ENCODE assay signal across 14 mouse cellular contexts in genomic region chrX:110813401-110813800, GRCm38 (mm10). TPM values are rescaled to one million over a fixed set of nuclear protein-coding genes. Genes with fewer than 3 reads are reported as not detected.
DNase-seq lines count a peak whose midpoint lies in the region; ATAC-seq and TF ChIP-seq lines count a peak whose summit lies in the region.
"Had no signal": no experiment of that assay in that cellular context is flagged by ENCODE, and none has a peak within 500 bp of the region (broad histone marks: within the 10 kb centered on the region; RNA-seq: fewer than 3 reads in every experiment).

No protein-coding gene starts in this region.

- no peak for TF ChIP-seq EP300 in lung, postnatal 0 days (IDR thresholded peaks at IDR 0.05)

- H3K36me3 ChIP-seq in embryonic facial prominence, embryonic 13.5 days, result no peaks in the 10 kb centered on the region
- H3K36me3 ChIP-seq in hindbrain, embryonic 12.5 days, result no peaks in the 10 kb centered on the region
- H3K36me3 ChIP-seq in midbrain, embryonic 16.5 days (ENCODE audit: control insufficient read depth, insufficient read depth, low read length), result no peaks in the 10 kb centered on the region
- no peaks in the 10 kb centered on the region for H3K36me3 ChIP-seq in lung, postnatal 0 days (ENCODE audit: insufficient read depth, low read length)
- H3K36me3 ChIP-seq: embryonic facial prominence, embryonic 15.5 days; intestine, embryonic 15.5 days; liver, embryonic 13.5 days; stomach, embryonic 15.5 days had no signal

- H3K4me2 ChIP-seq in embryonic facial prominence, embryonic 13.5 days, result peak overlapping the region; percentile 67
- peak overlapping the region; percentile 48 for H3K4me2 ChIP-seq in hindbrain, embryonic 12.5 days (replicated peaks)
- H3K4me2 ChIP-seq in midbrain, embryonic 16.5 days (ENCODE audit: low read length), result peak overlapping the region; percentile 40
- H3K4me2 ChIP-seq in lung, postnatal 0 days (replicated peaks; ENCODE audit: low read depth, low read length), result no peak overlapping the region
- H3K4me2 ChIP-seq: liver, embryonic 13.5 days had no signal

- ATAC-seq in cerebellum, adult (ENCODE audit: insufficient number of reproducible peaks, low FRiP score, low TSS enrichment), result no peak
- ATAC-seq in embryonic facial prominence, embryonic 13.5 days (ENCODE audit: insufficient number of reproducible peaks, insufficient read depth, low FRiP score, low TSS enrichment, low read depth), result no peak
- ATAC-seq in hindbrain, embryonic 12.5 days (ENCODE audit: low FRiP score), result no peak
- ATAC-seq in midbrain, embryonic 16.5 days, result peak; percentile 41; the same call in 1 of the 2 replicates
- no peak for ATAC-seq in lung, postnatal 0 days

- no peak overlapping the region for H3K27ac ChIP-seq in embryonic facial prominence, embryonic 13.5 days
- H3K27ac ChIP-seq in hindbrain, embryonic 12.5 days, result peak overlapping the region; percentile 77
- peak overlapping the region; percentile 91 for H3K27ac ChIP-seq in midbrain, embryonic 16.5 days (ENCODE audit: low read length)
- H3K27ac ChIP-seq in lung, postnatal 0 days (ENCODE audit: low read length), result no peak overlapping the region
- H3K27ac ChIP-seq: embryonic facial prominence, embryonic 15.5 days; intestine, embryonic 15.5 days; liver, embryonic 13.5 days; stomach, embryonic 15.5 days had no signal

- no peak overlapping the region for H3K9ac ChIP-seq in embryonic facial prominence, embryonic 13.5 days
- H3K9ac ChIP-seq in hindbrain, embryonic 12.5 days, result no peak overlapping the region
- peak overlapping the region; percentile 48; the same call in 1 of the 2 replicates for H3K9ac ChIP-seq in midbrain, embryonic 16.5 days (ENCODE audit: low read depth, low read length)
- H3K9ac ChIP-seq in lung, postnatal 0 days (replicated peaks; ENCODE audit: low read depth), result no peak overlapping the region
- H3K9ac ChIP-seq: embryonic facial prominence, embryonic 15.5 days; intestine, embryonic 15.5 days; liver, embryonic 13.5 days; stomach, embryonic 15.5 days had no signal

- TF ChIP-seq CTCF in lung, postnatal 0 days (IDR thresholded peaks at IDR 0.05), result no peak

- peaks cover 49% of the 10 kb centered on the region for H3K27me3 ChIP-seq in embryonic facial prominence, embryonic 13.5 days
- H3K27me3 ChIP-seq in hindbrain, embryonic 12.5 days, result no peaks in the 10 kb centered on the region
- H3K27me3 ChIP-seq in midbrain, embryonic 16.5 days (ENCODE audit: control insufficient read depth, insufficient read depth, low read depth, low read length), result no peaks in the 10 kb centered on the region
- H3K27me3 ChIP-seq in lung, postnatal 0 days (replicated peaks; ENCODE audit: insufficient read depth, low read length), result no peaks in the 10 kb centered on the region; the same call in 1 of the 2 replicates

- 34% methylated on average over 5 of the region's 5 CpGs for WGBS in embryonic facial prominence, embryonic 13.5 days
- WGBS in hindbrain, embryonic 12.5 days, result 31% methylated on average over 5 of the region's 5 CpGs
- 18% methylated on average over 5 of the region's 5 CpGs for WGBS in midbrain, embryonic 16.5 days
- WGBS in lung, postnatal 0 days, result 14% methylated on average over 5 of the region's 5 CpGs

- no peak overlapping the region for H3K4me3 ChIP-seq in embryonic facial prominence, embryonic 13.5 days
- peak overlapping the region; percentile 18 for H3K4me3 ChIP-seq in hindbrain, embryonic 12.5 days
- H3K4me3 ChIP-seq in midbrain, embryonic 16.5 days (ENCODE audit: low read depth, low read length), result peak overlapping the region; percentile 50
- H3K4me3 ChIP-seq in lung, postnatal 0 days (ENCODE audit: low read depth, low read length), result no peak overlapping the region

- no peaks in the 10 kb centered on the region for H3K4me1 ChIP-seq in embryonic facial prominence, embryonic 13.5 days
- H3K4me1 ChIP-seq in hindbrain, embryonic 12.5 days, result no peaks in the 10 kb centered on the region
- no peaks in the 10 kb centered on the region for H3K4me1 ChIP-seq in midbrain, embryonic 16.5 days (ENCODE audit: control insufficient read depth, insufficient read depth, low read length)
- no peaks in the 10 kb centered on the region for H3K4me1 ChIP-seq in lung, postnatal 0 days (ENCODE audit: insufficient read depth, low read depth, low read length)
- H3K4me1 ChIP-seq: embryonic facial prominence, embryonic 15.5 days; intestine, embryonic 15.5 days; liver, embryonic 13.5 days; stomach, embryonic 15.5 days had no signal

- peak; percentile 7 to 18 for DNase-seq in cerebellum, postnatal 14 days
- no peak for DNase-seq in lung, postnatal 0 days (ENCODE audit: low spot score)
- DNase-seq in gastrocnemius, postnatal 4 days (ENCODE audit: low spot score in 2 of 2), result no peak
- no peak for DNase-seq in urinary bladder, postnatal 36 days (ENCODE audit: low spot score in 2 of 2)
- DNase-seq: cerebellum, adult 8-10 months; liver, embryonic 13.5 days; lung, postnatal 36 days had no signal

- no peaks in the 10 kb centered on the region for H3K9me3 ChIP-seq in embryonic facial prominence, embryonic 13.5 days
- H3K9me3 ChIP-seq in hindbrain, embryonic 12.5 days (replicated peaks), result no peaks in the 10 kb centered on the region
- H3K9me3 ChIP-seq in midbrain, embryonic 16.5 days (replicated peaks; ENCODE audit: control insufficient read depth, low read length, poor library complexity, severe bottlenecking), result no peaks in the 10 kb centered on the region
- H3K9me3 ChIP-seq in lung, postnatal 0 days (ENCODE audit: low read length), result no peaks in the 10 kb centered on the region
- H3K9me3 ChIP-seq: embryonic facial prominence, embryonic 15.5 days; intestine, embryonic 15.5 days; liver, embryonic 13.5 days; stomach, embryonic 15.5 days had no signal

RNA-seq across cellular contexts. Expression of gene Pou3f4, which starts 0.7 kb away (rescaled TPM):
- 6.6 and 8.2 TPM in 2 replicates for polyA plus RNA-seq in embryonic facial prominence, embryonic 13.5 days (2015; fragmentation: Nextera tagmentation; extraction: Ambion mirVana)
- polyA plus RNA-seq in hindbrain, embryonic 12.5 days (2016; fragmentation: Nextera tagmentation; extraction: Ambion mirVana), result 15.5 and 20.2 TPM in 2 replicates
- polyA plus RNA-seq in midbrain, embryonic 16.5 days (2015; fragmentation: Nextera tagmentation; extraction: Ambion mirVana), result 18.3 and 18.7 TPM in 2 replicates
- polyA plus RNA-seq in lung, postnatal 0 days (2015; fragmentation: Nextera tagmentation; extraction: Ambion mirVana), result not detected in 2 replicates
- total RNA-seq in gastrocnemius, postnatal 4 days (2021), result under 1 TPM; 0.34 to 0.57 TPM
- polyA plus RNA-seq: liver, embryonic 13.5 days had no signal

Comparison
In these comparisons a context has a peak if more than half of its experiments do, and no peak if none do; other contexts are left out.
1. DNase-seq: peak in cerebellum, postnatal 14 days (2 of 2); none in lung, postnatal 0 days (single experiment), gastrocnemius, postnatal 4 days (0 of 2) and urinary bladder, postnatal 36 days (0 of 2).
2. H3K27ac ChIP-seq: peak in hindbrain, embryonic 12.5 days (single experiment) and midbrain, embryonic 16.5 days (single experiment); none in embryonic facial prominence, embryonic 13.5 days (single experiment) and lung, postnatal 0 days (single experiment).
3. H3K4me3 ChIP-seq: peak in hindbrain, embryonic 12.5 days (single experiment) and midbrain, embryonic 16.5 days (single experiment); none in embryonic facial prominence, embryonic 13.5 days (single experiment) and lung, postnatal 0 days (single experiment).